Mouse (Mus musculus): ENCODE measurements around the gene Hist1h2bl.
"Not testable (repeated sequence)": the region's sequence is repeated elsewhere in the genome, so short reads cannot be mapped to it uniquely, and the experiment has no call there.

Gene Hist1h2bl

GRCm38 (mm10) chr13:21715864-21716539, at the start of gene Hist1h2bl, which contains the start of gene Hist1h2ai:
Gene Hist1h2bl, minus strand, starts transcription at chr13:21716143.
Gene Hist1h2ai, plus strand, starts transcription at chr13:21716422.
- peak; percentile 69 for DNase-seq (ENCODE audit: low spot score)

DNA sequence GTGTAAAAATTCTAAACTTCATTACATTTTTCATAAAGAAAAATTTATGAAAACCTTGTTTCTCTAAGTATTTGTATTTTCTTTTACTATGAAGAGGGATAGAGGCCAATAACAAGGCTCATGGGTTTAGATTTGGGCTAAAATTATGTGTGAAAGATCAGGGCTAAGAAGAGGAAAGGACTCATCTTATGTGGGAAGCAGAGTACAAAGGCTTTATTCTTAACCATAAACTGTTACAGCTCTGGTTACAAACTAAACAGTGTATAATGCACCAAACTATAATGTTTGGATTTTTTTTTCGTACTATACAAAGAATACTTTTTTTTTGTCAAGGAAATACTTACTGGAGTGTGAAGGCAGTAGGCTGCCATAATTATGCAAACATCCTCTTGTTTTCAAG, 39.8 kb upstream of the Hist1h2bl start:
- DNase-seq (ENCODE audit: low spot score): no peak

GRCm38 (mm10) chr13:21754294-21755001, 38.5 kb upstream of the Hist1h2bl start:
- DNase-seq (ENCODE audit: low spot score): not testable (repeated sequence)

DNA sequence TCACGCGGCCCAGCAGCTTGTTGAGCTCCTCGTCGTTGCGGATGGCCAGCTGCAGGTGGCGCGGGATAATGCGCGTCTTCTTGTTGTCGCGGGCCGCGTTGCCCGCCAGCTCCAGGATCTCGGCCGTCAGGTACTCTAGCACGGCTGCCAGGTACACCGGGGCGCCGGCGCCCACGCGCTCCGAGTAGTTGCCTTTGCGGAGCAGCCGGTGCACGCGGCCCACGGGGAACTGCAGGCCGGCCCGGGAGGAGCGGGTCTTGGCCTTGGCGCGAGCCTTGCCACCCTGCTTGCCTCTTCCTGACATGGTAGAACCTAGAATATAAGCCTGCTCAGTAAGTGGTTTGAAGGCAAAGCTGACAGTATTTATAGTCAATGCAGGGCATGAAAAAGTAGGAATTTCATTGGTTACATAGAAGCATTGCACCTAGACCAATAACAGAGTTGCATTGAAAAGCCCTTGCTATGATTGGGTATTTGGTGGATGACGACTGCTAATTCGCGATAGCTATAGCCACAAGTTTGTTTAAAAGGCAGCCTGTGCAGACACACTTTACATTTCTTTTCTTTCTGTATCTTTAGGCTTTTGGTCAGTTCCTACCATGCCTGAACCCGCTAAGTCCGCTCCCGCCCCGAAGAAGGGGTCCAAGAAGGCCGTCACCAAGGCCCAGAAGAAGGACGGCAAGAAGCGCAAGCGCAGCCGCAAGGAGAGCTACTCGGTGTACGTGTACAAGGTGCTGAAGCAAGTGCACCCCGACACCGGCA, 37.8 kb upstream of the Hist1h2bl start, which contains the start of the genes Hist1h2ak and Hist1h2bn:
Hist1h2ak (minus strand) TSS at position 304 of the 762 bp plus-strand sequence.
Hist1h2bn (plus strand) TSS at position 600 of the 762 bp plus-strand sequence.
- DNase-seq (ENCODE audit: low spot score): peak; percentile 58

- DNase-seq (ENCODE audit: low spot score): no peak
Observed at GRCm38 (mm10) chr13:21753051-21753523, 37.1 kb upstream of the Hist1h2bl start.

DNA sequence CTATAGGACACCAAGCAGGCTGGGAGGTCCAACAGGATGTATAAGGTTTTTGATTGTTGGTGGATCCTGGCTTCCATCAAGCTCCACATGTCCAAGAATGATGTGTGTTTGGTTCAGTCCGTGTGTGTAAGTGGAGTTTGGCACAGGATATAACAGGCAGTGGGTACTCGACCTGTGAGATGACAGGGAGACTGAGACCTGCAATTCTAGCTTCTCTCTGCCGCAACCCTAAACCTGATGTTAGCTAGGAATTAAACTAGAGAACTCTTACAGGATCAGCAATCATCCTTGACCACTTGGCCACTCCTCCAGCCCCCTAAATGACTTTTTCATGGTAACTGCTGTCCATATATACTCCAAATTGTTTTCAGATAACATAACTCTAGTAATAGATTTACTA, 36.4 kb upstream of the Hist1h2bl start:
- DNase-seq (ENCODE audit: low spot score): no peak

DNA sequence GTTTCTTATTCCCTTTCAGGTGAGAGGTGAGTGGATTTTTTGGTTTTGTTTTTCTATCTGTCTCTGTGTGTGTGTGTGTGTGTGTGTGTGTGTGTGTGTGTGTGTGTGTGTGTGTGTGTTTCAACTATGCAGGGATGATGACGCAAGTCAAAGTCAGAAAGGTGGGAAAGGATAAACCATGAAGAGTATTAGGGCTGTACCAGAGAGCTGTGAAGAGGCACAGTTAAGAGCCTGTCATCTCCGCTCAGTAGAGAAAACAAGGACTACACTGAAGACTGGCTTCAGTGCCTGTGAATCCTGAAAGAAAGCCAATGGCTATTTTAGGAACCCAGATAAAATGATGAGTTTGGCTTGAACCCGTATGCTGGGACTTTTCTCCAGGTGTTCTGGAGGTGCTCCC, 35.9 kb upstream of the Hist1h2bl start:
- no peak for DNase-seq (ENCODE audit: low spot score)

DNA sequence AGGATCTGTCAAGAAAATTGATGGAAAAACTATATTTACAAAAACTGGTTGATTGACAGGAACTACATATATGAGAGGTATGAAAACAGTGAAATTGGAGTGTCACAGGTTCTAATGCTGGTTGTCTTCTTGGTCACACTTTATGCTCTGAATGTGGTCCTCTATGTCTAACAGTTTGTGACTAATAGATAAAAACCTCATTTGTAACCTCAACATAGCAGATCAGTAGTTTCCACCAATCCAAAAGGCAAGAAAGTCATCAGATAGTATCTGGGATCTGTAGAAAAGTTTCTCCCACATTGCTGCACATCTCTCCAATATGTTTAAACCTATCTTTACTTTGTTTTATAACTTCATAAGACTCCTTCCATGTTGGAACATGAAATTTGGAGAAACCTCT, 35.5 kb upstream of the Hist1h2bl start:
- DNase-seq (ENCODE audit: low spot score): no peak

GRCm38 (mm10) chr13:21750159-21751017, 34.4 kb upstream of the Hist1h2bl start, which contains the start of gene Hist1h4k:
Gene Hist1h4k, minus strand, starts transcription at chr13:21750505.
- DNase-seq (ENCODE audit: low spot score): peak; percentile 93

DNA sequence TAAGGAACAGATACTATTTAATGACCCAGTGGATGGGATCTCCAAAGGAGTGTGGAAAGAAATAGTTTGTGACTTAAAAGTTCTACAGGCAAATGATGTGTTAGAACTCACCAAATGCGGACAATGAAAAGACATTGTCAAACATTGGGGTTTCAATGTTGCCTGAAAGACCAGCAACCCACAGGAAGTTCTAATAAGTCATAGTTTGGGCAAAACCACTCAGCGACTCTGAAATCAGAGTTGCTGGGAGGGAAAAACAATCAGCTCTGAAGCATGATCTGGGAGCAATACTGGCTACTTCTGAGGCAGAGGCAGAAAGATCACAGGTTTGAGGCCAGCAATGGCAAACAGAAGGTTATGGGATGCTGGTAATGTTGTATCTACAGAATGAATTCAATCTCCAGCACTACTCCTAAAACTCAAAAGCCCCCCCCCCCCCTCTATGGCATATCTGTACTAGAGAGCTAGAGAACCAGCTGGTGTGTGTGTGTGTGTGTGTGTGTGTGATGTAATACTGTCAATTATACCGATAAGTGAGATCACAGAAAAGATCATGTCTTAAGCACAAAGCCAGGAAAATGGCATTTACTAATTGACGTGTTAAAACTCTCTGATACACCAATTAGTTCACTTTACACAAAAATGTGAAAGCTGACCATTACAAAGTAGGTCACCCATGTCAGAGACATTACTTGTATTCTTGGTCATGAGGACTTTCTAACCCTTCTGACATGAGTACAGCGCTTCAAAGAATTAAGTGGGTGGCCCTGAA, 33.6 kb upstream of the Hist1h2bl start:
- DNase-seq (ENCODE audit: low spot score): no peak

DNA sequence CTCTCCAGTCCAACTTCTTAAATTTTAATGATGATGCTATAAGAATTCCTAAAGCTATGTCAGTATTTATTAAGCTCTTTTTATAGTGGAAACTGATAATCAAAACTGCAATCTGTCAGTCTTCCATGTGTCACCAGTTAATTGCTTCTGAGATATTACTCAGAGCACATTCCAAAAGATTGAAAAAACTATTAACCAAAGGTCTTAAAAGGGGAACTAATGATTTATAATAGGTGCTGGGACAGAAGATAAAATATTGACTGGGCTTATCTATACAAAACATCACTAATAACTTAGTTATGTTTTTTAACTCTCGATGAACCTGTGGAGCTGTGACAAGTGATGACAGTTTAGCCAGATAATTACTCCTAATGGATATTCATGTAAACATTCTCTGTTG, 29.1 kb upstream of the Hist1h2bl start:
- no peak for DNase-seq (ENCODE audit: low spot score)

DNA sequence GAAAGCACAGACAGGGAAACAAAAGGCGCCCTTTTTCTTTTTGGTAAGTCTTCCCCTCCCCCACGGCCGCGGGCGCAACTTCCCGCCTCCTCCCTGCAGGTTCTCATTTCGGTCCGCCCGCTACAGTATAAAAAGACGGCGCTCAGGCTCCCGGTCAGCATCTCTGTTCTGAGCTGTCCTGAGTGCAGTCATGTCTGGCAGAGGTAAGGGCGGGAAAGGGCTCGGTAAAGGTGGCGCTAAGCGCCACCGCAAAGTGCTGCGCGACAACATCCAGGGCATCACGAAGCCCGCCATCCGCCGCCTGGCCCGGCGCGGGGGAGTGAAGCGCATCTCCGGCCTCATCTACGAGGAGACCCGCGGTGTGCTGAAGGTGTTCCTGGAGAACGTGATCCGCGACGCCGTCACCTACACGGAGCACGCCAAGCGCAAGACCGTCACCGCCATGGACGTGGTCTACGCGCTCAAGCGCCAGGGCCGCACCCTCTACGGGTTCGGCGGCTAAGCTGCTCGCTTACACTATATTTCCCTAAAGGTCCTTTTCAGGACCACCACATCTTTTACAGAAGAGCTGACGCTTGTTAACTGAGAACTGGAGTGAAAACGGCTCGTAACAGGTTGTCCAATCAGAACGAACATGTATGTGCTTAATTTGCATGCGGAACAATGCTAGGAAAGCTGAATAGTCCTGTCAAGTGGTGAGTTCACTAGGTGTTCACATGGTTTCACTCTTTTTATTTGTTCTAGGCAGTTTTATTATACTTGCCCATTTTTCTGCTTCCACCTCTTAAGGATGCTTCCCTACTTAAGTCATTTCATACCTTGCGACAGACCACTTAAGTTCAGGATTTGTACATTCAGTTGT, 19.2 kb upstream of the Hist1h2bl start, which contains the start of gene Hist1h4j:
Hist1h4j (plus strand) TSS at position 159 of the 862 bp plus-strand sequence.
- DNase-seq (ENCODE audit: low spot score): peak; percentile 81

DNA sequence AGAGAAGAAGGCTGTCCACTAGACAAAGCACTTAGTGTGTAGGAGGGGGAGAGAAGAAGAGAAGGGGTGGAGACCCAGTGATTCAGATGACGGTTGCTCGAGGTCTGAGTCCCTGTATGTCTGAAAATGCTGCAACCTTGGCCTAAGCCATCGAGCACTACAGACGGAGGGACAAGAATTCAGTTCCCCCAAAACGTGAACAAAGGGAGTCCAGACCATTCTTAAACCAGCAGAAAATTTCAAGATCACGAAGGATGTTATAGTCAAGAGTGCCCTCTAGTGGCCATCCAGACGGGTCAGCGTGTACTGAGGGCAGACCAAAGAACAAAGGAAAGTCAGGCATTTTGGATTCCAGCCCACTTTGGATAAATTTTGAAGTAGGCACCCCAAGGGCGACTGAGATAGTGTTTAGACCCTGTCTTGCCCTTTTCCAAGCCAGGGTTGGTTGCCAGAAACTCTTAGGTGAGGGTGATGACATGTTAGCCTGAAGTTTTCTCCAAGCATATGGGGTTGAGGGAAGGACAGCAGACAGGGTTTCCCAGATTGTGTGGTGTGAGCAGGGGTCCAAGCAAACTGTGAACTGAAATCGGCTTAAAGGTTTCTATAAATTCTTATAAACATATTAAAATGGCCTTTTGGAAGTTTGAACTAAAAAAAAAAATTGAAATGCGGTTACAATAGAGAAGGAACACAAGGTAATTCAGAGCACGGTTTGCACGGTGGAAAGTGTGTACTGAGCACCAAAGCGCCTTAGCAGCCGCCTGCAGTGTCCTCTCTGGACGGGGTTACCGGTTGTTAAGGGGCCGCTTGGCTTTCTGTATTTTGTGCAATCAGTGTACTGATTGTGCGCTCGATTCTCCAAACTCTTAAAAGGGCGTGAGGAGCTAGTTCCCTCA, 18.3 kb upstream of the Hist1h2bl start:
- DNase-seq (ENCODE audit: low spot score): peak; percentile 63

DNA sequence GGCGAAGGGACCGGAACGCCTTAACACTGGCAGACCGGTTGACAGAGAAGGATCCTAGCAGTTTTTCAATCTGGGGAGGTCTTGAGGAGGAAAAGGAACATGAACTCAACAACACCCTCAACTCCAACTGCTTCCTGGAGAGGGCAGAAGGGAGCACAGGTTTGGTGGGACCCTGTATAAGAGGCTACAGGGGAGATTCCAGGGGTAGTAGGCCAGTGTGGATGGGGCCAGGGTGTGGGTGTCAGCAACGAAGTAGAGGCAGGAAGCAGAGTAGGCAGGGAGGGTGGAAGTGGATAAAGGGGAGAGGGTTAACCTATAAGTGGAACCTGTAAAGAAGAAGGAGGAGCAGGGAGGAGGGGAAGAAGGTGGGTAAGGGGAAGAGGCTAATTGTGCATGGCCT, 17.5 kb upstream of the Hist1h2bl start:
- no peak for DNase-seq (ENCODE audit: low spot score)

GRCm38 (mm10) chr13:21729544-21729943, 13.6 kb upstream of the Hist1h2bl start:
- no peak for DNase-seq (ENCODE audit: low spot score)

DNA sequence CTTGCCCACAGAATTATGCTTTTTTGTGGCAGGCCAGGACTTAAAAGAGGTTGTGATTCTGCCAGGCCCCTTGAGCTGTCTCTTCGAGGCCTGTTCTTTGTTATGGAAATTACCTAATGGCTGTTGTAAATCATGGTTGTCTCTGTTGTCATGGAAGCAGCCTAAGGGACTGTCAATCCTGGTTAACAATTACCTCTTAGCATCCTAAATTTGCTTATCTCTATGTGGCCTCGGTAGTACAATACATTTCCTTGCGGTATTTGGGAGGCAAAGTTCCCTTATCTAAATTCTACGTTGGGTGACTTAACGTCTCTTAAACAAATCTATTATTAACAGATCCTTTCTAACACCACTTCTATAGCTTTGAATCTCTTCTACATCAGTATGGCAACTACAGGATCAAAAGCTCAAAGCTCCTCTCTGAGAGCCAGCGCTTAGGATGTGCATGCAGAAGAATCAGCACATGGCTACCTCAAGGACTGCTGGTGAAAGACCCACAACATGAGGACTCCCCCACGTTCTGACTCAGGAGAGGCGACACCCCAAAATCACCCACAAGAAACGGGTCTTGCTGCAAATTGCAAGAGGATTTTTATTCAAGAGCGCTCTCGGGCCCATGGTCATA, 12.1 kb upstream of the Hist1h2bl start:
- no peak for DNase-seq (ENCODE audit: low spot score)

GRCm38 (mm10) chr13:21722993-21723836, 7.3 kb upstream of the Hist1h2bl start:
- no peak for DNase-seq (ENCODE audit: low spot score)
